Mouse (Mus musculus): Measurements from ENCODE around the gene Cox8b.
A peak's percentile ranks its signal among the peaks of the same experiment; 100 is the strongest.

Gene Cox8b

GRCm38 (mm10) chr7:140859997-140860396 is 40.2 kb downstream of the Cox8b start:
- DNase-seq = no peak

DNA sequence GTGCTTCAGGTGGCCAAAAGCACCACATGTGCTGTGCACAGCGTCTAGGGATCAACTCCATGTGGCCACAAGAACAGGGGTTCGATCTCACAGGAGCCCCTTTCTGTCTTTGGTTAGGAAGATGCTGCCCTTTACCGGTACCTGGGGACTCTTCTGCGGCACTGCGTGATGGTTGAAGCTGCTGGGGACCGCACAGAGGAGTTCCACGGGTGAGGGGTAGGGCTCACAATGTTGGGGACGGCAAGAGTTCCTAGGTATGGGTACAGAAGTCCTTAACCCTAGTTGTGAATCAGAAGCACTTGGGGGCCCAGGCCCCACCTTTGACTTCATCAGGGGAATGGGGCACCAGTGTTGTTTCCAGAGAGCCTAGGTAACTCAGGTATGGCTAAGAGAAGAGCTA is 41.5 kb downstream of the Cox8b start:
- no peak for DNase-seq

DNA sequence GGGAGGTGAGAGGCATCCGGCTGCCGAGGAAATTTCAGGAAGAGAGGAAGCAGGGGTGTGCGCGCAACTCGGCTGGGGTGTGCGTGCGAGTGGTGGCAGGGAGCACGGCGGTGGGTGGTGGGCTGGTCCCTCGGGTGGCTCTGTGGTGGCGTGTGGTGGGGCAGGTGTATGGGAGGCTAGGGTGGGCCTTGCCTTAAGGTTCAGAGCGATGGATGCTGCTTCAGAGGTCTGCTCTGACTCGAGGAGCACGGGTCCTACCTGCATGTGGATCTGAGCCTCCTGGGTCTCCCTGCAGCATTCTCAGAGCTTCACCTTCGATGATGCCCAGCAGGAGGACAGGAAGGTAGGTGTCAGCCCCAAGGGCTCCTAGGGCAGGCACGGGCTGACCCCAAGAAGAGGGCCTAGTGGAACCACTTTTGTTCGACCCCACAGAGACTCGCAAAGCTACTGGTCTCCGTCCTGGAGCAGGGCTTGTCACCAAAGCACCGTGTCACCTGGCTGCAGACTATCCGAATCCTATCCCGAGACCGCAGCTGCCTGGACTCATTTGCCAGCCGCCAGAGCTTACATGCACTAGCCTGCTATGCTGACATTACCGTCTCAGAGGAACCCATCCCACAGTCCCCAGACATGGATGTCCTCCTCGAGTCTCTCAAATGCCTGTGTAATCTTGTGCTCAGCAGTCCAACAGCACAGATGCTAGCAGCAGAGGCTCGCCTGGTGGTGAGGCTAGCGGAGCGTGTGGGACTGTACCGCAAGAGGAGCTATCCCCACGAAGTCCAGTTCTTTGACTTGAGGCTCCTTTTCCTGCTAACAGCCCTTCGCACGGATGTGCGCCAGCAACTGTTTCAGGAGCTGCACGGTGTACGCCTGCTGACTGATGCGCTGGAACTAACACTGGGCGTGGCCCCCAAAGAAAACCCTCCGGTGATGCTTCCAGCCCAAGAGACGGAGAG is 42.4 kb downstream of the Cox8b start, which contains the start of gene Bet1l:
TSS of gene Bet1l (minus strand) at position 28 of the 956 bp plus-strand sequence.
- DNase-seq = no peak

DNA sequence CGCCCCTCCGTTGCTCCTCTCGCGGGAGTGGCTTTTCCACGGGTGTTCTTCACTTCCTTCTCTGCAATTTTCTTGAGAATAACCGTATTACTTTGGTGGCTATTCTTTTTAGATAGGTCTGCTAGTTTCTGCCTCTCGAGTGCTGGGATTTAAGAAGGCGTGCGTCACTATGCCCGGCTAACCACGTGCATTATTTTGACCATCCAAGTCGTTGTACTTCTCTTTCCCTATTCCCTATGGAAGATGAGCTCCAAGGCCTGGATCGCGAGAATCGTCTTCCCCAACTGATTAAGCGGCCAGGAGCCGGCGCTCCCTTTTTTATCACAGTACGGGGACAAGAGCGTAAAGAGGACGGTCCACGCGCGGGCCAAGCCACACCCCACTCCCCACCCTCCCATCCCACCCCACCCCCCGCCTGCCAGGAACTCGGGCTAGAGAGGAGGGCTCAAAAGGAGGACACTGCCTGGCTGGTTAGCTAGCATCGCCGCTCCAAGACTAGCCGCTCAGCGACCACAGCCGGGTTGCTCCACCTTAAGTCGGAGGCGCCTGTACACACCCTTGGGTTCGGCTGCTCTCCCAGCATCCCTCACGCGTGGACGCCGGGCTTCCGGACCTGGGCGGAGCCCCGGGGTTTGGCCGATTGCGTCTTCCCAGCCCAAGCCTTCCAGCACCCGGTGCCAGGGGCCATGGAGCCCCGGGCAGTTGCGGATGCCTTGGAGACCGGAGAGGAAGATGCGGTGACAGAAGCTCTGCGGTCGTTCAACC is 43.3 kb downstream of the Cox8b start, which contains the start of gene Ric8a:
TSS of gene Ric8a (plus strand) at position 173 of the 765 bp plus-strand sequence.
- DNase-seq = peak; percentile 89 to 90

DNA sequence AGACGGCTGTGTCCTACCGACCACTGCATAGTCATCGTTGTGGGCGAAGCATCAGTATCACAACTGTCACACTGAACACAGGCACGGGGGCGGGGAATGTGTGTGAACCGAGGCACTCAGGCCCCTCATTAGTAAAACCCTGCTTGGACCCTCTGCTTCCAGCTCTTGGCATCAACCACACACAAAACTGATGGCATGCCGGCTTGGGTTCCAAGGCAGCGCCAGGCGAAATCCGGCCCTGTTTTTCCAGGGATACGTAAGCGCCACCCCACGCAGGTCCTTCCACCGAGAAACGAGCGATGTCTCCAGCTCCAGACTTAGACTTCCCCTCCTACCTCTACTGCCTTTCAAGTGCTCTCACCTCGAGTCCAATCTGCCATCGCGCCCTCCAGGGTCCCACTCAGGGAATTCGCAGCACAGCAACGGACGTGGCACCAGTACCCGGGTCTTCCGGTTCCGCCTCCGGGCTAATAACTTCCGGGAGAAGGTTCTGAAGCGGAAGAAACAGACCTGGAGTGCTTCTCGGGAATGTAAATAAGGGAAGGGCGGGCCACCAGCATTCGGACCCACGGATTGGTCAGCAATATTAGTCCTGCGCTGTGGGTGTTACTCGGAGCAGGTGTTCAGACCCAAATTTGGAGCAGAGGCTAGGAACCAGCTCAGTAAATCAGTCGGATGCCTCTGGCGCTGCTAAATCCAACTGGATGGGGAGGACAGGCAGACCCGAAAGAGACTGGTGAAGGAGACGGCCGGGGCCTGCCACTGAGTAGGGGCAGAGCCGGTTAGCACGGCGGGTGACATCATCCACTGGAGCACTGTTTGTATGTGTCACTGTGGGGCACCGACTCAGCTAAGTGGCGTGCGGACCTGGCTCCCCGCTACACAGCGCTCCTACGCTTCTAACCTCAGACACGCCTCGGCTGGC is 44.1 kb downstream of the Cox8b start, which contains the start of gene Gm45785:
TSS of gene Gm45785 (minus strand) at position 472 of the 925 bp plus-strand sequence.
- DNase-seq = peak; percentile 92 to 93

DNA sequence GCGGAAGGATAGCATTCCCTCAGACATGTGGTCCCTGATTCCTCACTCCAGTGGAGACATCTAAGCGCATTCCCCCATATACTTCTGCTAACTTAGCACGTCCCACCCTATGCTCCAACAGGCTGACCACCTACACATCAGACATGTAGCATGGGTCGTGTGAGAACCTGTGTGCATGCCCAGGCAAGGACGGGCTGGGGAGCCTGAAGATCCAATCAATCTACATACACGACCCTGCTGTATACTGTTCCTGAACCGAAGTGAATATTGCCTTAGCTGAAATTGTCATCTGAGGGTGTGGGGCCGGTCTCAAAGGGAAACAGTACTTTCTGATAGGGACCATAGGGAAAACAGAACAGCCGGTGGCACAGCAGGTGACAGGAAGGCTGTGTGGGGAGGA is 45.1 kb downstream of the Cox8b start:
- DNase-seq = no peak

GRCm38 (mm10) chr7:140854483-140854882 is 45.8 kb downstream of the Cox8b start:
- DNase-seq = no peak

DNA sequence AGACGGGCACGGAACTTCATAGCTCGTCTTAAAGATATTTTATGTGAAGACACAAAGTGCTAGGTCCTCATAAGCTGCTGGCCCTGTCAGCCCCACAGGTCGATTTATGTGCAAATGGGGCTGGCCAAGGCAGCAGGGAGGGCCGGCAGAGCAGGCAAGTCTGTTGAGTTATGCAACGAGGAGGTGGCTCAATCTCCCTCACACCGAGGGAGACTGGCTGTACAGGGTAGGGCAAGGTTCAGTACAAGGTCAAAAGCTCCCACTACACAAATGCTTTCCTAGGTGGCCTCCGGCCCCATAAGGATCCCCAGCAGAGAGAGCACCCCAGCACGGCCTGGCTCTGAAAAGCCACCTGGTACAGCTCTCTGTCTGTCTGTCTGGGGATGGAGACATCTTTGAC is 46.9 kb downstream of the Cox8b start:
- peak; percentile 54 to 75 for DNase-seq

- DNase-seq = no peak
Measured at GRCm38 (mm10) chr7:140851916-140852315, 48.3 kb downstream of the Cox8b start.

Data from kidney, adult 8-10 months (tissue).